Mouse (Mus musculus) right cerebral cortex, adult 18-20 months (tissue): ENCODE results near the gene Sema3f.

Experiments used
- DNase-seq: peaks from one replicate; pipeline ENCODE4 v3.0.0; 2022; ENCODE audit warnings: mixed read lengths

Gene Sema3f

DNA sequence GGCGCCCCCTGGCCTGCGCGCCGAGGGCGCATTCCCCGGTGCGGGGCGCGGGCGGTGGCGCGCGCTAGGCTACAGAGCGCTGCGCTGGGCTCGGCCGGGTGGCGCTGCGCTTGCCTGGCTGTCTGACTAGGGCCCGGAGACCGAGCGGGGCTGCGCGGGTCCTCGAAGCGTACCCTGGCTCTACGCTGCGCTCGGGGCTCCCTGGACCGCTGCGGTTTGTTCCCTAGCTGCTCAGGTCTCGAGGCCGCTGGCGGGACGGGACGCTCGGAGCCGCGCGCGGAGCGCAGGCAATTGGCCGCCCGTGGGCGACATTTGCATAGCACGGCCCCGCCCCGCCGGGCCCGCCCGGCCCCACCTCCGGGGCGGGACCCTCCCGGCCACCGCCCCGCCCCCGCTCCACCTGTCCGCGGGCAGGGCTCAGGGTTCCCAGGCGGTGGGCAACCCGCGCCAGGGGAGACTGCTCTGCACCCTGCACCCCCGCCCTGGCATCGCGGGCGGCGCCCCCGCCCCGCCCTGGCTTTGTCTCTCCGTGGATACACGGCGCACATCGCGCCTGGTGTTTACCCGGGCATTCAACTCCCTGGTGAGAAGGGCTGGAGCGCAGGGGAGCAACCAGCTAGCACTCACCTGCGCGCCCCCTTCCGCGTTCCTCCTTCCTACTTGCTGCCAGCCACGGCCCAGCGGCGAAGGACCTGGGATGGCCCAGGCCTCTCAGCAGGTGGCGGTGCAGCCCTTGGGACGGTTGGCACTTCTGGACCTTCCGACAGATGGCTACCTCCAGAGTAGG lies at the start of gene Sema3f:
Gene Sema3f (minus strand): TSS at position 779 of the 787 bp plus-strand sequence.
- DNase-seq = peak; percentile 64

- no peak for DNase-seq
Observed at GRCm38 (mm10) chr9:107759593-107759992, 49.3 kb upstream of the Sema3f start.

DNA sequence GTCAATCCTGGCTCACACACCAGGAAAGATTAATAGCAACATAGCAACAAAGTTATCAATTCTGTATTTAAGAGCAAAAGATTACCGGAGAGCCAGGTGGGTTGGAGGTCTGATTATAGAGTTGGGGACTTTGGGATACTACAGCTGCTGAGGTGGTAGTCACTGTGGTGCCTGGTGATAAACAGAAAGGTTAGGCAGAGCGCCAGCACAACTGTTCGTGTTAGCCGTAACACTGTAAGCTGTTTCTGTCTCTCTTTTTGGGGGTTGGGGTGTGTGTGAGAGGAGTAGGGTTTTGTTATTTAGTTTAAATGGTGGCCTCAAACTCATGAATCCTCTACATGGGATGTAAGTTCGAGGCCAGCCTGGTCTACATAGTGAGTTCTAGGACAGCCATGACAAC lies 40.1 kb upstream of the Sema3f start:
- no peak for DNase-seq

- DNase-seq = no peak
Observed at GRCm38 (mm10) chr9:107748063-107748462, 37.8 kb upstream of the Sema3f start.

GRCm38 (mm10) chr9:107747310-107747709 lies 37.0 kb upstream of the Sema3f start:
- DNase-seq = no peak

DNA sequence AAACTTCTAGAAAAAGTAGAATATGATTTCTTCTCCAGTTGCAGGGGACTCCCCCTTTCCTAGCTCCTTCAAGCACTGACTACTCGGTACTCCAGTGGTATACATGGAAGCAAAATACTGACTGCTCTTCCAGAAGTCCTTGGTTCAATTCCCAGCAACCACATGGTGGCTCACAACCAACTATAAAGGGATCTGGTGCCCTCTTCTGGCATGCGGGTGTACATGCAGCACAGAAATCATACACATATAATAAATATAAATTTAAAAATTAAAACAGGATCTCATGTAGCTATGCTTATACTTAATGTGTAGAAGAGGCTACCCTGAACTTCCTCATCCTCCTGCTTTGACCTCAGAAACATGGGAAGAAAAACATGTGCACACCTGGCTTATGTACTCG lies 36.4 kb upstream of the Sema3f start:
- DNase-seq = no peak

DNA sequence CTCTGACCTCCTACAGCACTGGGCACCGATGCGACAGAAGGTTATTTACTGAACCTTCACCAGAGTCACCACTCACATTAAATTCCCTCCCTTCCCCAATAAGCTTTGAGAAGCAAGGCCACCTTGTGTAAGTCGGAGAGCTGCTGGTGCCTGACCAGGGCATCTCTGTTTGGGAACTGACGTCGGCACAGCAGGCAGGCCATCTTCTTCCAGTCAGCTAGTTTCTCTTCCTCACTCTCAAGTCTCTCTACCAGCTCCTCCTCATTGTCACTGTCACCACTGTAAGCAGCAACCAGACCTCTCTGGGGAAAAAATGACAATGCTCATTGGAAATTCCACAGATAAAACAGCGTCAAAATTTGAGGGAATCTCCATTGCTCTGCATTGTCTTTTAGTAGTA lies 33.8 kb upstream of the Sema3f start:
- no peak for DNase-seq

GRCm38 (mm10) chr9:107738841-107739202 lies 28.5 kb upstream of the Sema3f start:
- peak; percentile 22 for DNase-seq

- DNase-seq = peak; percentile 85
Observed at GRCm38 (mm10) chr9:107738020-107738840, 28.0 kb upstream of the Sema3f start.

GRCm38 (mm10) chr9:107736185-107736485 lies 25.9 kb upstream of the Sema3f start:
- DNase-seq = no peak

GRCm38 (mm10) chr9:107735356-107736184 lies 25.3 kb upstream of the Sema3f start:
- DNase-seq = no peak

GRCm38 (mm10) chr9:107734567-107734971 lies 24.3 kb upstream of the Sema3f start:
- DNase-seq = no peak

- no peak for DNase-seq
Observed at GRCm38 (mm10) chr9:107729709-107730108, 19.4 kb upstream of the Sema3f start.

GRCm38 (mm10) chr9:107728919-107729670 lies 18.8 kb upstream of the Sema3f start:
- DNase-seq = no peak

DNA sequence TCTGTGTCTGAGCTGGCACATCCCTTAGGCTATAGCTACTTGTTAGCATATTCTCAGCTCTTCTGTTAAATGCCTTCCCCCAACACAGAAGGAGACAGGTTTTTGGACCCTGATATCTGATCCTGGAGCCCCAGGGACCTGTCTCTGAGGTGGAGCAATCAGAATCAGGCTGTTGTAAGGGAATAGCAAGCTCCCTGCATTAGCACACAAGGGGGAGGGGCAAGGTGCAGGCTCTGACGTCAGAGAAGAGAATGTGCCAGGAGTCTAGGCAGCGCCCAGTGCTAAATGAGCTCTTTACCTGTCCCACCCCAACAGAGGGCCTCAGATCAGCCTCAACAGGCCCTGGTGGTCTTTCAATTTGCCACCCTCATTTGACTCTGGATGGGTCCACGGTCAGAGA lies 16.8 kb upstream of the Sema3f start:
- DNase-seq = no peak

DNA sequence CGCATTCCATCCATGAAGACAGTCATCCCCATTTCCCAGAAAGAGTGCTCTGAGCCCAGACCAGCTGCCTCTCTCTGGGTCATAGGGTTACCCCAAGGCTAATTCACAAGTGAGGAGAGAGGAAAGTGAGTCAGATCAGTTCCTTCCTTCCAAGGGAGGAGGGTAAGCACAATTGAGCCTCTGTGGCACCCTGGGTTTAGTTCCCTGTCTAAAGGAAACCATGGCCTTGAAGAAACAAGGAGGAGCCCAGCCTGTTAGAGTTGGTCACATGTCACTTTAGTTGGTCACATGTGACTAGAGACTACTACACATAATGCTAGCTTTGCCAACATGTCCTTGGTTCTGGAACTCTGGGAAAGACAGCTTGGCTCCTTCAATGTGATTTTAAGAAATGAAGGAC lies 14.5 kb upstream of the Sema3f start:
- DNase-seq = no peak

DNA sequence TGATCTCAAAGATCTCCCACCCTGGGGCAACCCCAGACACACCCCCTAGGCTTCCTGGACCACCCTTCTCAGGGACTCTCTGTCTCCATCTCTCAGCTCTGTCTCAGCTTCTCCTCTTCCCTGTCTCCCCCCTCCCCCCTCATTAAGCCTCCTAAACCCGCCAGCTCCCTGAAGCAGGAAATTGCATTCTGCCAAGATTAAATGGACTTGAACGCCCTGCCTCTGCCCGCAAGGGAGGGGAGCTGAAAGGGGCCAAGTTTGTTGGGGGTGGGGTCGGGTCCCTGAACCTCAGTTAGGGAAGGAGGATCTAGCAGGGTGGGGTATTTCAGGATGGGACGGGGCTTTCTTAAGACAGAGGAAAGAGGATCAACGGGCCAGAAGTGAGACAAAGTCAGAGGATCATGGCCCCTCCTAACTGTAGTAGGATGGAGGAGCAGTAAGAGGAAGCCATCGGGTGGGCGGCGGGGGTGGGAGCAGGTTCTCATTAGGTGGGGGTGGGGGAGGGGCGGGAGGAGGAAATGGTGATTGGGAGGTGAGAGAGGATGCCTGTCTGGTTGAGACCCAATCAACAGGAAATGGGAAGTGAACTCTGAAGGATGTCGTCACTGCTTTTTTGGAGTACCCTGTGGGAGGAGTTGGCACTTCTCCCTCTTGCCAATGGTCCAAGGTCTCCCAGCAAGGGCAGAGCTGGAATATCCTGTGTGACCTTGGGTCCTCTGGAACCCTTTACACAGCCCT lies 13.7 kb upstream of the Sema3f start:
- DNase-seq = no peak

- no peak for DNase-seq
Observed at GRCm38 (mm10) chr9:107723292-107723691, 13.0 kb upstream of the Sema3f start.

GRCm38 (mm10) chr9:107718781-107719540 lies 8.7 kb upstream of the Sema3f start:
- no peak for DNase-seq

- DNase-seq = no peak
Observed at GRCm38 (mm10) chr9:107716951-107717350, 6.7 kb upstream of the Sema3f start.

- DNase-seq = no peak
Observed at GRCm38 (mm10) chr9:107715632-107716031, 5.4 kb upstream of the Sema3f start.
